Mouse (Mus musculus): ENCODE data around the gene Snd1. TPM values are rescaled to one million over a fixed set of nuclear protein-coding genes. Genes with fewer than 3 reads are reported as not detected.

Gene Snd1
- polyA plus RNA-seq, 1 experiment from 2014 or later, result 104 TPM

- H3K36me3 ChIP-seq (replicated peaks), result no peaks in the 10 kb centered on the region
- peaks cover 57% of the 10 kb centered on the region for H3K4me1 ChIP-seq
- no peak overlapping the region for H3K27ac ChIP-seq
- H3K4me3 ChIP-seq (replicated peaks), result no peak overlapping the region
- H3K4me2 ChIP-seq, result no peak overlapping the region
- H3K9me3 ChIP-seq, result no peaks in the 10 kb centered on the region
- no peak overlapping the region for H3K9ac ChIP-seq
- no peaks in the 10 kb centered on the region for H3K27me3 ChIP-seq
- ATAC-seq (ENCODE audit: low FRiP score), result no peak
- WGBS, result 87% methylated on average over 6 of the region's 6 CpGs
Measured at GRCm38 (mm10) chr6:28754127-28754898, 279.4 kb downstream of the Snd1 start.

- H3K4me2 ChIP-seq, result peak overlapping the region; percentile 10
Measured at GRCm38 (mm10) chr6:28756306-28757018, 281.5 kb downstream of the Snd1 start.

GRCm38 (mm10) chr6:28758293-28758692 is 283.4 kb downstream of the Snd1 start:
- no peak for ATAC-seq (ENCODE audit: low FRiP score)
- 79% methylated on average over 4 of the region's 4 CpGs for WGBS
- H3K4me3 ChIP-seq (replicated peaks), result no peak overlapping the region
- no peak overlapping the region for H3K4me2 ChIP-seq
- H3K4me1 ChIP-seq, result peaks cover 64% of the 10 kb centered on the region
- no peaks in the 10 kb centered on the region for H3K9me3 ChIP-seq
- H3K36me3 ChIP-seq (replicated peaks), result no peaks in the 10 kb centered on the region
- H3K9ac ChIP-seq, result no peak overlapping the region
- H3K27me3 ChIP-seq, result no peaks in the 10 kb centered on the region
- H3K27ac ChIP-seq, result no peak overlapping the region

More at GRCm38 (mm10) chr6:28756306-28757018, 281.5 kb downstream of the Snd1 start:
- WGBS, result 16% methylated on average over 10 of the region's 10 CpGs
- H3K4me1 ChIP-seq, result peaks cover 58% of the 10 kb centered on the region
- peak overlapping the region; percentile 81 for H3K27ac ChIP-seq
- H3K36me3 ChIP-seq (replicated peaks), result no peaks in the 10 kb centered on the region
- no peaks in the 10 kb centered on the region for H3K9me3 ChIP-seq
- no peak overlapping the region for H3K4me3 ChIP-seq (replicated peaks)
- no peak overlapping the region for H3K9ac ChIP-seq
- peak; percentile 78 for ATAC-seq (ENCODE audit: low FRiP score)
- H3K27me3 ChIP-seq, result no peaks in the 10 kb centered on the region

- Histone ChIP-seq H3K4me1 (peaks cover 43% of the 10 kb centered on the region), H3K9ac (no peak overlapping the region), H3K4me3 (replicated peaks) (no peak overlapping the region), H3K4me2 (no peak overlapping the region), H3K27ac (no peak overlapping the region), H3K9me3 (no peaks in the 10 kb centered on the region), H3K36me3 (replicated peaks) (no peaks in the 10 kb centered on the region), H3K27me3 (no peaks in the 10 kb centered on the region)
- 12% methylated on average over 3 of the region's 3 CpGs for WGBS
- peak; percentile 6; the same call in 1 of the 2 replicates for ATAC-seq (ENCODE audit: low FRiP score)
Measured at GRCm38 (mm10) chr6:28761728-28762127, 286.8 kb downstream of the Snd1 start.

GRCm38 (mm10) chr6:28762132-28762775 is 287.3 kb downstream of the Snd1 start:
- H3K27me3 ChIP-seq, result no peaks in the 10 kb centered on the region
- 0 out of 2 replicates have a peak overlapping the region, but pooled peaks have one; percentile 8 for H3K4me2 ChIP-seq
- no peak overlapping the region for H3K4me3 ChIP-seq (replicated peaks)
- no peaks in the 10 kb centered on the region for H3K36me3 ChIP-seq (replicated peaks)
- H3K27ac ChIP-seq, result peak overlapping the region; percentile 50
- WGBS, result 7% methylated on average over 5 of the region's 5 CpGs
- peak; percentile 25; the same call in 1 of the 2 replicates for ATAC-seq (ENCODE audit: low FRiP score)
- H3K4me1 ChIP-seq, result peaks cover 39% of the 10 kb centered on the region
- H3K9me3 ChIP-seq, result no peaks in the 10 kb centered on the region
- H3K9ac ChIP-seq, result no peak overlapping the region

- Histone ChIP-seq H3K4me1 (peaks cover 26% of the 10 kb centered on the region), H3K9me3 (no peaks in the 10 kb centered on the region), H3K36me3 (replicated peaks) (0 out of 2 replicates have a peak, but pooled peaks cover 6% of the 10 kb centered on the region), H3K9ac (no peak overlapping the region), H3K27me3 (no peaks in the 10 kb centered on the region), H3K4me2 (no peak overlapping the region), H3K4me3 (replicated peaks) (no peak overlapping the region), H3K27ac (no peak overlapping the region)
- no peak for ATAC-seq (ENCODE audit: low FRiP score)
- WGBS, result 91% methylated on average over 3 of the region's 3 CpGs
Measured at GRCm38 (mm10) chr6:28766622-28767021, 291.7 kb downstream of the Snd1 start.

- no peak for ATAC-seq (ENCODE audit: low FRiP score)
- H3K4me2 ChIP-seq, result no peak overlapping the region
- 0 out of 2 replicates have a peak, but pooled peaks cover 6% of the 10 kb centered on the region for H3K36me3 ChIP-seq (replicated peaks)
- no peaks in the 10 kb centered on the region for H3K9me3 ChIP-seq
- H3K9ac ChIP-seq, result no peak overlapping the region
- H3K27ac ChIP-seq, result no peak overlapping the region
- no peaks in the 10 kb centered on the region for H3K27me3 ChIP-seq
- no peak overlapping the region for H3K4me3 ChIP-seq (replicated peaks)
- WGBS, result 94% methylated on average over 6 of the region's 6 CpGs
- peaks cover 14% of the 10 kb centered on the region; the same call in 1 of the 2 replicates for H3K4me1 ChIP-seq
Measured at GRCm38 (mm10) chr6:28767891-28768481, 293.0 kb downstream of the Snd1 start.

- Histone ChIP-seq H3K4me2 (no peak overlapping the region), H3K36me3 (replicated peaks) (0 out of 2 replicates have a peak, but pooled peaks cover 6% of the 10 kb centered on the region), H3K27me3 (no peaks in the 10 kb centered on the region), H3K27ac (no peak overlapping the region), H3K9me3 (no peaks in the 10 kb centered on the region), H3K9ac (no peak overlapping the region), H3K4me3 (replicated peaks) (no peak overlapping the region), H3K4me1 (peaks cover 14% of the 10 kb centered on the region; the same call in 1 of the 2 replicates)
- 8% methylated on average over 2 of the region's 2 CpGs for WGBS
- no peak for ATAC-seq (ENCODE audit: low FRiP score)
Measured at GRCm38 (mm10) chr6:28771331-28771730, 296.4 kb downstream of the Snd1 start.

GRCm38 (mm10) chr6:28781696-28782095 is 306.8 kb downstream of the Snd1 start:
- H3K9me3 ChIP-seq, result no peaks in the 10 kb centered on the region
- H3K36me3 ChIP-seq (replicated peaks), result no peaks in the 10 kb centered on the region
- no peak overlapping the region for H3K27ac ChIP-seq
- H3K9ac ChIP-seq, result no peak overlapping the region
- no peak overlapping the region for H3K4me3 ChIP-seq (replicated peaks)
- no peak for ATAC-seq (ENCODE audit: low FRiP score)
- H3K4me2 ChIP-seq, result no peak overlapping the region
- H3K27me3 ChIP-seq, result no peaks in the 10 kb centered on the region
- 81% methylated on average over 3 of the region's 3 CpGs for WGBS
- H3K4me1 ChIP-seq, result peaks cover 33% of the 10 kb centered on the region

- Histone ChIP-seq H3K9me3 (no peaks in the 10 kb centered on the region), H3K36me3 (replicated peaks) (no peaks in the 10 kb centered on the region), H3K9ac (no peak overlapping the region), H3K4me3 (replicated peaks) (no peak overlapping the region), H3K4me1 (peaks cover 31% of the 10 kb centered on the region), H3K4me2 (no peak overlapping the region), H3K27me3 (no peaks in the 10 kb centered on the region; the same call in 1 of the 2 replicates), H3K27ac (peak overlapping the region; percentile 67)
- ATAC-seq (ENCODE audit: low FRiP score), result peak; percentile 73; the same call in 1 of the 2 replicates
- 32% methylated on average over 4 of the region's 4 CpGs for whole genome bisulfite sequencing
Measured at GRCm38 (mm10) chr6:28783082-28783647, 308.2 kb downstream of the Snd1 start.

GRCm38 (mm10) chr6:28783953-28784352 is 309.0 kb downstream of the Snd1 start:
- Histone ChIP-seq H3K4me3 (replicated peaks) (no peak overlapping the region), H3K4me1 (peaks cover 32% of the 10 kb centered on the region), H3K27me3 (no peaks in the 10 kb centered on the region; the same call in 1 of the 2 replicates), H3K4me2 (no peak overlapping the region), H3K27ac (peak overlapping the region; percentile 67), H3K9me3 (no peaks in the 10 kb centered on the region), H3K9ac (no peak overlapping the region), H3K36me3 (replicated peaks) (no peaks in the 10 kb centered on the region)
- 23% methylated on average over 5 of the region's 5 CpGs for WGBS
- no peak for ATAC-seq (ENCODE audit: low FRiP score)

All from forebrain, embryonic 12.5 days (tissue).